Mouse (Mus musculus) ES-Bruce4 (cell line): Measurements from ENCODE around the gene Lrrc8a.

ENCODE experiments used
- CTCF ChIP-seq: IDR thresholded peaks from one replicate; pipeline ENCODE4 v1.8.1; 2011; ENCODE audit warnings: low read depth, low read length
- EP300 ChIP-seq: IDR thresholded peaks from 2 replicates; pipeline ENCODE4 v1.6.1; 2011; ENCODE audit warnings: low read depth, low read length; ENCODE audit not compliant: insufficient read depth
- POLR2A ChIP-seq: IDR thresholded peaks from one replicate; pipeline ENCODE4 v1.8.1; 2011; ENCODE audit warnings: low read length; ENCODE audit not compliant: insufficient read depth

- TF ChIP-seq CTCF = no peak
- no peak for TF ChIP-seq POLR2A
- TF ChIP-seq EP300 = no peak
Observed at GRCm38 (mm10) chr2:30249182-30249581, 11.7 kb downstream of the Lrrc8a start.
